Mouse (Mus musculus): Measurements from ENCODE around the gene Smok3b. TPM values are rescaled to one million over a fixed set of nuclear protein-coding genes. Genes with fewer than 3 reads are reported as not detected.
A peak's percentile ranks its signal among the peaks of the same experiment; 100 is the strongest.
"Not testable (repeated sequence)": the region's sequence is repeated elsewhere in the genome, so short reads cannot be mapped to it uniquely, and the experiment has no call there.

Gene Smok3b
- polyA plus RNA-seq, 1 experiment from 2014 or later: not detected

DNA sequence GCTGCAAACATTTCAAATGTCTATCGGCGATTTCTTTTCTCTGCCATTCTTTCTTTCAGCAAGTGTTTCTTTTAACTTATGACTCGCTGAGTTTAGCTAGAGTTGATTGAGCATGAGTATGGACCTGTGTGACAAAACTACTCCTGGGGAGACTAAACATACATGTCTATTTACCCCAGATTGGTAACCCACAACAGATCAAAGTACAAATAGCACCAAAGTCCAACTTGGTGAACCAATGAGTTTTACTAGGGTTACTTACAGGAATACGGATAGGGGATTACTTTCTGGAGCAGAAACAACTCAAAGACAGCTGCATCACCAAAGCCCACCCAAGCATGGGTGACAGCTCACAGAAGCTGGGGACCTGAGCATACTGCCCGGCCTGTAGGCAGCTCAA lies 11.8 kb upstream of the Smok3b start:
- no peak overlapping the region for H3K9ac ChIP-seq (ENCODE audit: low read depth, low read length)
- no peaks in the 10 kb centered on the region for H3K9me3 ChIP-seq (replicated peaks; ENCODE audit: control insufficient read depth, low read length)
- H3K27ac ChIP-seq (ENCODE audit: low read length): peak overlapping the region; percentile 61; the same call in 1 of the 2 replicates
- peak; percentile 60; the same call in 1 of the 2 replicates for ATAC-seq (ENCODE audit: low read depth)
- H3K4me1 ChIP-seq (ENCODE audit: control insufficient read depth, low read depth, low read length): no peaks in the 10 kb centered on the region
- no peaks in the 10 kb centered on the region for H3K27me3 ChIP-seq (ENCODE audit: control insufficient read depth, insufficient read depth, low read depth, low read length)
- H3K4me3 ChIP-seq (ENCODE audit: low read depth, low read length): no peak overlapping the region
- WGBS (ENCODE audit: insufficient replicate concordance): 66% methylated on average over 5 of the region's 5 CpGs
- H3K4me2 ChIP-seq (ENCODE audit: low read depth, low read length): no peak overlapping the region
- no peaks in the 10 kb centered on the region for H3K36me3 ChIP-seq (ENCODE audit: control insufficient read depth, insufficient read depth)

DNA sequence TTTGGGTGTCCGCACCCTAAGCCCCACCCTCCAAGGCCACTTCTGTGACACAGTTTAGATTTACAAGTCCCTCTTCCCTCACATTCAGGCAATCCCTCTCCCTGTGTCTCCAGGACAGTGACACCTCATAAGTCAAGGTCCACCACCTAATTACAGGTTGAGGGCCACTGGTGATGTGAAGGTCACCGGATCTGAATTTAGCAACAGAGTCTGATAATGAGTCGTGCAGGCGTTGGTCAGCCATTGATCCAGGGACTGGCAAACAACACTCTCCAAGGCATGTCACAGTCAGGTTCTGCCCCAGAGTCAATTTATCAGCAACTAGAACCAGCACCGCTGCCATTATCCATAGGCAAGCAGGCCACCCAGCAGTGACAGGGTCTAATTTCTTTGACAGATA lies 8.8 kb upstream of the Smok3b start:
- 70% methylated on average over 5 of the region's 5 CpGs for WGBS (ENCODE audit: insufficient replicate concordance)
- Histone ChIP-seq H3K4me2 (ENCODE audit: low read depth, low read length) (no peak overlapping the region), H3K9ac (ENCODE audit: low read depth, low read length) (no peak overlapping the region), H3K36me3 (ENCODE audit: control insufficient read depth, insufficient read depth) (no peaks in the 10 kb centered on the region), H3K4me1 (ENCODE audit: control insufficient read depth, low read depth, low read length) (no peaks in the 10 kb centered on the region), H3K27me3 (ENCODE audit: control insufficient read depth, insufficient read depth, low read depth, low read length) (no peaks in the 10 kb centered on the region), H3K9me3 (replicated peaks; ENCODE audit: control insufficient read depth, low read length) (no peaks in the 10 kb centered on the region), H3K27ac (ENCODE audit: low read length) (no peak overlapping the region), H3K4me3 (ENCODE audit: low read depth, low read length) (no peak overlapping the region)
- peak; percentile 55 for ATAC-seq (ENCODE audit: low read depth)

GRCm38 (mm10) chr5:138016530-138016929 lies 4.7 kb upstream of the Smok3b start:
- no peaks in the 10 kb centered on the region for H3K9me3 ChIP-seq (replicated peaks; ENCODE audit: control insufficient read depth, low read length)
- ATAC-seq (ENCODE audit: low read depth): no peak
- H3K36me3 ChIP-seq (ENCODE audit: control insufficient read depth, insufficient read depth): no peaks in the 10 kb centered on the region
- H3K27ac ChIP-seq (ENCODE audit: low read length): no peak overlapping the region
- H3K9ac ChIP-seq (ENCODE audit: low read depth, low read length): no peak overlapping the region
- no peak overlapping the region for H3K4me3 ChIP-seq (ENCODE audit: low read depth, low read length)
- H3K27me3 ChIP-seq (ENCODE audit: control insufficient read depth, insufficient read depth, low read depth, low read length): no peaks in the 10 kb centered on the region
- WGBS (ENCODE audit: insufficient replicate concordance): 71% methylated on average over 2 of the region's 2 CpGs
- no peak overlapping the region for H3K4me2 ChIP-seq (ENCODE audit: low read depth, low read length)
- H3K4me1 ChIP-seq (ENCODE audit: control insufficient read depth, low read depth, low read length): no peaks in the 10 kb centered on the region

DNA sequence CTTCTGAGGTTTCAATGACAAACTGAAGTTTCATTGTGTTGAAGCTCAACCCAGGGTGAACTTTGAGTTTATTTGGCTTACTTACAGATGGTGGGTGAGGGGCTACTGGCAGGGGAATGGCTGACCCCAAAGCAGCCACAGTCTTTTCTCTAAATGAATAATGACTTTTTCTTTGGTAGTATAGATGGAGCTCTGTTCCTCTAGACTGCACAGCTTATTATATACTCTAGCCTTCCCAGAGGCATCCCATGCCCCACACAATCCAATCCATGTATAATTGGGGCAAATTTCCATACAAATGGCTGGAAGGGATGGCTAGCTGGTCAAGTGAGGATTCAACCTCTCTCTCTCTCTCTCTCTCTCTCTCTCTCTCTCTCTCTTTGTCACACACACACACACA lies 4.2 kb upstream of the Smok3b start:
- Histone ChIP-seq H3K36me3 (ENCODE audit: control insufficient read depth, insufficient read depth) (no peaks in the 10 kb centered on the region), H3K27me3 (ENCODE audit: control insufficient read depth, insufficient read depth, low read depth, low read length) (no peaks in the 10 kb centered on the region), H3K9me3 (replicated peaks; ENCODE audit: control insufficient read depth, low read length) (no peaks in the 10 kb centered on the region), H3K9ac (ENCODE audit: low read depth, low read length) (no peak overlapping the region), H3K4me1 (ENCODE audit: control insufficient read depth, low read depth, low read length) (no peaks in the 10 kb centered on the region), H3K27ac (ENCODE audit: low read length) (no peak overlapping the region), H3K4me3 (ENCODE audit: low read depth, low read length) (no peak overlapping the region), H3K4me2 (ENCODE audit: low read depth, low read length) (no peak overlapping the region)
- no peak for ATAC-seq (ENCODE audit: low read depth)

DNA sequence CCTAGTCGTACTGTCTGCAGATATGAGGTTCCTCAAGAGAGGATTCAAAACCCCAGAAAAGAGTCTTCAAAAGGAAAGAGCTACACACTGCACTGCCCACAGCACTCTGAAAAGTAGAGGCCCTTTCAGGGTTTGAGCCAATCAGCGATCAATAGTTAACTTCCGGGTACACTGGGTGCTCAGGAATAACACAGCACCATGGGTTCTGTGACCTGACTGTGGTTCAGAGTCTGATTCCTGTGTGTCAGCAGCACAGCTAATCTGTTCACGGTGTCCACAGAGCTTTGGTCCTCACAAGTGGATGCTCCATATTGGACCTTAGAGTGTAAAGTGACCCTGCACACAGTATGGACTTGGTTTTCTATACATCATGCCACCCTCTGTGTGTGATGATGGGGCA lies 1.7 kb upstream of the Smok3b start:
- not testable (repeated sequence) for H3K4me3 ChIP-seq (ENCODE audit: low read depth, low read length); H3K27ac ChIP-seq (ENCODE audit: low read length); H3K4me2 ChIP-seq (ENCODE audit: low read depth, low read length); H3K27me3 ChIP-seq (ENCODE audit: control insufficient read depth, insufficient read depth, low read depth, low read length); H3K9ac ChIP-seq (ENCODE audit: low read depth, low read length); H3K4me1 ChIP-seq (ENCODE audit: control insufficient read depth, low read depth, low read length); H3K36me3 ChIP-seq (ENCODE audit: control insufficient read depth, insufficient read depth); ATAC-seq (ENCODE audit: low read depth); H3K9me3 ChIP-seq (replicated peaks; ENCODE audit: control insufficient read depth, low read length)
- 55% methylated on average over 3 of the region's 4 CpGs for WGBS (ENCODE audit: insufficient replicate concordance)

GRCm38 (mm10) chr5:138052894-138053293 lies 31.7 kb downstream of the Smok3b start, which contains the start of gene Smok3c:
Gene Smok3c, plus strand, starts transcription at chr5:138053194.
- H3K27me3 ChIP-seq (ENCODE audit: control insufficient read depth, insufficient read depth, low read depth, low read length); H3K4me3 ChIP-seq (ENCODE audit: low read depth, low read length); H3K36me3 ChIP-seq (ENCODE audit: control insufficient read depth, insufficient read depth); H3K4me2 ChIP-seq (ENCODE audit: low read depth, low read length); H3K9ac ChIP-seq (ENCODE audit: low read depth, low read length); ATAC-seq (ENCODE audit: low read depth); H3K27ac ChIP-seq (ENCODE audit: low read length); H3K9me3 ChIP-seq (replicated peaks; ENCODE audit: control insufficient read depth, low read length); H3K4me1 ChIP-seq (ENCODE audit: control insufficient read depth, low read depth, low read length): not testable (repeated sequence)
- WGBS (ENCODE audit: insufficient replicate concordance): no CpG with 5 or more reads among the region's 5 CpGs

DNA sequence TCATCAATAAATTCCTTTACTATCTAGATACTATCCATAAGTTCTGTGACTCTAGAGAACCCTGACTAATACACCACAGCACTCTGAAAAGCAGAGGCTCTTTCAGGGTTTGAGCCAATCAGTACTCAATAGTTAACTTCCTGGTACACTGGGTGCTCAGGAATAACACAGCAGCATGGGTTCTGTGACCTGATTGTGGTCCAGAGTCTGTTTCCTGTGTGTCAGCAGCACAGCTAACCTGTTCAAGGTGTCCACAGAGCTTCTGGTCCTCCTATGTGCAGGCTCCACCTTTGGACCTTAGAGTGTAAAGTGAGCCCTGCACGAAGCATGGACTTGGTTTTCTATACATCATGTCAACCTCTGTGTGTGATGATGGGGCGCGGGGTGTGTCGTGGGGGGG lies 52.6 kb downstream of the Smok3b start:
- H3K4me2 ChIP-seq (ENCODE audit: low read depth, low read length): no peak overlapping the region
- H3K9ac ChIP-seq (ENCODE audit: low read depth, low read length): no peak overlapping the region
- ATAC-seq (ENCODE audit: low read depth): no peak
- no peaks in the 10 kb centered on the region for H3K9me3 ChIP-seq (replicated peaks; ENCODE audit: control insufficient read depth, low read length)
- 69% methylated on average over 4 of the region's 4 CpGs for WGBS (ENCODE audit: insufficient replicate concordance)
- H3K27ac ChIP-seq (ENCODE audit: low read length): no peak overlapping the region
- H3K4me1 ChIP-seq (ENCODE audit: control insufficient read depth, low read depth, low read length): no peaks in the 10 kb centered on the region
- H3K4me3 ChIP-seq (ENCODE audit: low read depth, low read length): no peak overlapping the region
- H3K36me3 ChIP-seq (ENCODE audit: control insufficient read depth, insufficient read depth): no peaks in the 10 kb centered on the region
- no peaks in the 10 kb centered on the region for H3K27me3 ChIP-seq (ENCODE audit: control insufficient read depth, insufficient read depth, low read depth, low read length)

DNA sequence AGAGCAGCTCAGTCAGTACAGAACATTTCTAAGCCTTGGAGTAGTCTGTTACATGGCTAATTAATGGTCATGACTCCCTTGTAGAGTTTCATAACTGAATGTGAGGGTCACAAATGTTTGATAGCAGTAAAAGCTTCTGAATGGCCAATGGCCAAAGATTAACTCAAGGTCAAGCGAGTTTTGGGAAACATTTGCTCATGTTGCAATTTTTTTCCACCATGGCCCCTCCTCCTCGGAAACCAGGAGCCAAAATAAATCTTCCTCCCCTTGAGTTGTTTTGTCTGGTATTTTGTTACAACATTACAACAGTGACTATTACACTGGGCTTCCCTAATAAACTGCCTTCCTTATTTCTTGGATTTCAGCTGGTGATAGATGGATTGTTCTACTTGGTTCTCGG lies 54.5 kb downstream of the Smok3b start:
- H3K36me3 ChIP-seq (ENCODE audit: control insufficient read depth, insufficient read depth): no peaks in the 10 kb centered on the region
- H3K4me2 ChIP-seq (ENCODE audit: low read depth, low read length): no peak overlapping the region
- no peaks in the 10 kb centered on the region for H3K27me3 ChIP-seq (ENCODE audit: control insufficient read depth, insufficient read depth, low read depth, low read length)
- H3K4me3 ChIP-seq (ENCODE audit: low read depth, low read length): no peak overlapping the region
- WGBS (ENCODE audit: insufficient replicate concordance): 49% methylated on average over 3 of the region's 3 CpGs
- no peaks in the 10 kb centered on the region for H3K9me3 ChIP-seq (replicated peaks; ENCODE audit: control insufficient read depth, low read length)
- ATAC-seq (ENCODE audit: low read depth): no peak
- no peak overlapping the region for H3K27ac ChIP-seq (ENCODE audit: low read length)
- no peak overlapping the region for H3K9ac ChIP-seq (ENCODE audit: low read depth, low read length)
- H3K4me1 ChIP-seq (ENCODE audit: control insufficient read depth, low read depth, low read length): no peaks in the 10 kb centered on the region

DNA sequence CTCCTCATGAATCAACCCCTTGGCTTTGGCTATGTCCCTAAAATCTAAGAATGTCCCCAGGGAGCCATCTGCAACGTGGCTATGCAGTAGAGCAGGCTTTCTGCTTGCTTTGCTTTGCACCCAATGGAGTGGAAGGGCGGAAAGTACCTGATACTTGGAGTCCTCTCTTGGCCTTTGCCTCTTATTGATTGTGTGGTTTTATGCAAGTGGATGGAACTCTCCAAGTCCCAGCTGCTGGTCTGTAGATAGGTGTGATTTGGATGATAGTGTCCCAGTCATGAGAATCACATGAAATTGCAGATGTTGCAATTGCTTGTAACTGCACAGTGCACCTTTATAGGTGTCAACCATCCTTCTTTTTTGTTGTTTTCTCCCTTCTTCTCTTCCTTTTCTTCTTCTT lies 54.9 kb downstream of the Smok3b start:
- no peak overlapping the region for H3K27ac ChIP-seq (ENCODE audit: low read length)
- ATAC-seq (ENCODE audit: low read depth): 0 out of 2 replicates have a peak, but pooled peaks have one; percentile 30
- no peaks in the 10 kb centered on the region for H3K27me3 ChIP-seq (ENCODE audit: control insufficient read depth, insufficient read depth, low read depth, low read length)
- H3K9me3 ChIP-seq (replicated peaks; ENCODE audit: control insufficient read depth, low read length): no peaks in the 10 kb centered on the region
- H3K4me1 ChIP-seq (ENCODE audit: control insufficient read depth, low read depth, low read length): no peaks in the 10 kb centered on the region
- H3K9ac ChIP-seq (ENCODE audit: low read depth, low read length): no peak overlapping the region
- WGBS (ENCODE audit: insufficient replicate concordance): 35% methylated on average over 2 of the region's 2 CpGs
- no peaks in the 10 kb centered on the region for H3K36me3 ChIP-seq (ENCODE audit: control insufficient read depth, insufficient read depth)
- H3K4me3 ChIP-seq (ENCODE audit: low read depth, low read length): no peak overlapping the region
- no peak overlapping the region for H3K4me2 ChIP-seq (ENCODE audit: low read depth, low read length)

GRCm38 (mm10) chr5:138080456-138080855 lies 59.2 kb downstream of the Smok3b start:
- Histone ChIP-seq H3K9ac (ENCODE audit: low read depth, low read length) (no peak overlapping the region), H3K27ac (ENCODE audit: low read length) (no peak overlapping the region), H3K36me3 (ENCODE audit: control insufficient read depth, insufficient read depth) (no peaks in the 10 kb centered on the region), H3K4me1 (ENCODE audit: control insufficient read depth, low read depth, low read length) (peaks cover 10% of the 10 kb centered on the region), H3K4me2 (ENCODE audit: low read depth, low read length) (no peak overlapping the region), H3K9me3 (replicated peaks; ENCODE audit: control insufficient read depth, low read length) (no peaks in the 10 kb centered on the region), H3K27me3 (ENCODE audit: control insufficient read depth, insufficient read depth, low read depth, low read length) (no peaks in the 10 kb centered on the region), H3K4me3 (ENCODE audit: low read depth, low read length) (no peak overlapping the region)
- no peak for ATAC-seq (ENCODE audit: low read depth)
- WGBS (ENCODE audit: insufficient replicate concordance): 70% methylated on average over 5 of the region's 5 CpGs

Data from liver, embryonic 16.5 days (tissue).